Comparison of ENCODE assay signal across 8 mouse cellular contexts in genomic region chr7:80688556-80689220, GRCm38 (mm10). TPM values are rescaled to one million over a fixed set of nuclear protein-coding genes. Genes with fewer than 3 reads are reported as not detected.
A peak's percentile ranks its signal among the peaks of the same experiment; 100 is the strongest.
DNase-seq lines count a peak whose midpoint lies in the region; ATAC-seq and TF ChIP-seq lines count a peak whose summit lies in the region.

Gene Crtc3, minus strand, starts transcription at chr7:80688877.

- H3K4me1 ChIP-seq in G1E (ENCODE audit: insufficient read depth, low read depth, low read length), result peaks cover 56% of the 10 kb centered on the region
- H3K4me1 ChIP-seq in forebrain, postnatal 0 days (ENCODE audit: insufficient read depth), result peaks cover 12% of the 10 kb centered on the region
- H3K4me1 ChIP-seq in lung, embryonic 14.5 days (ENCODE audit: insufficient read depth), result no peaks in the 10 kb centered on the region

- H3K27ac ChIP-seq in forebrain, postnatal 0 days (ENCODE audit: low read depth, low read length), result peak within 1 kb of the TSS; percentile 97
- H3K27ac ChIP-seq in lung, embryonic 14.5 days (ENCODE audit: low read depth), result peak within 1 kb of the TSS; percentile 96

- no peaks in the 10 kb centered on the region for H3K27me3 ChIP-seq in G1E (ENCODE audit: insufficient read depth, low read length)
- no peaks in the 10 kb centered on the region for H3K27me3 ChIP-seq in forebrain, postnatal 0 days (ENCODE audit: insufficient read depth, low read length)
- H3K27me3 ChIP-seq in lung, embryonic 14.5 days (ENCODE audit: insufficient read depth, low read length), result no peaks in the 10 kb centered on the region

- H3K9ac ChIP-seq in forebrain, postnatal 0 days, result peak within 1 kb of the TSS; percentile 93
- H3K9ac ChIP-seq in lung, embryonic 14.5 days, result peak within 1 kb of the TSS; percentile 94

- no peak for TF ChIP-seq CTCF in G1E (IDR thresholded peaks at IDR 0.05; ENCODE audit: low read depth, low read length)
- TF ChIP-seq CTCF in forebrain, postnatal 0 days (IDR thresholded peaks at IDR 0.05; ENCODE audit: low read depth), result no peak
- TF ChIP-seq CTCF in lung, embryonic 14.5 days (IDR thresholded peaks at IDR 0.05; ENCODE audit: low read depth), result no peak

- peak within 1 kb of the TSS; percentile 69 for H3K4me2 ChIP-seq in forebrain, postnatal 0 days (ENCODE audit: low read depth)
- H3K4me2 ChIP-seq in lung, embryonic 14.5 days, result peak within 1 kb of the TSS; percentile 76

- H3K36me3 ChIP-seq in G1E (replicated peaks), result peaks cover 12% of the 10 kb centered on the region
- H3K36me3 ChIP-seq in forebrain, postnatal 0 days (ENCODE audit: insufficient read depth), result no peaks in the 10 kb centered on the region
- H3K36me3 ChIP-seq in lung, embryonic 14.5 days (ENCODE audit: insufficient read depth), result no peaks in the 10 kb centered on the region

- peak; percentile 93 for DNase-seq in G1E (ENCODE audit: low spot score)
- DNase-seq in cerebellum, adult 18-20 months, result peak; percentile 70 to 86
- DNase-seq in forebrain, postnatal 0 days, result peak; percentile 74
- DNase-seq in heart, postnatal 25 days (ENCODE audit: low spot score), result peak; percentile 65
- peak; percentile 52 to 57 for DNase-seq in layer of hippocampus, adult 18-20 months (ENCODE audit: low spot score in 2 of 2)
- peak; percentile 86 for DNase-seq in lung, embryonic 14.5 days
- peak; percentile 73 for DNase-seq in testis, postnatal 14 days (ENCODE audit: low spot score)

- no peak for ATAC-seq in G1E (ENCODE audit: extremely low read depth, insufficient number of reproducible peaks, low FRiP score, poor library complexity, severe bottlenecking)
- ATAC-seq in forebrain, postnatal 0 days, result peak; percentile 65
- peak; percentile 88 for ATAC-seq in lung, embryonic 14.5 days (ENCODE audit: insufficient read depth)
- ATAC-seq in neutrophil, adult 5-6 weeks (ENCODE audit: extremely low read depth, insufficient number of reproducible peaks, low FRiP score, poor library complexity, severe bottlenecking), result peak; percentile 56

- H3K4me3 ChIP-seq in G1E (ENCODE audit: low read depth, low read length), result peak within 1 kb of the TSS; percentile 94
- peak within 1 kb of the TSS; percentile 80 for H3K4me3 ChIP-seq in forebrain, postnatal 0 days (ENCODE audit: low read depth, low read length)
- H3K4me3 ChIP-seq in lung, embryonic 14.5 days (ENCODE audit: low read depth, low read length), result peak within 1 kb of the TSS; percentile 85

- intact Hi-C loops in heart, postnatal 25 days (cut with DNase I), result loop anchor here (5.0 to 10.0 kb wide), 2 partner anchors 56 to 304 kb away; partner anchors contain the start of gene Fes

- under 1% methylated on average over 68 of the region's 83 CpGs for WGBS in forebrain, postnatal 0 days
- under 1% methylated on average over 73 of the region's 83 CpGs for WGBS in lung, embryonic 14.5 days

- no peaks in the 10 kb centered on the region for H3K9me3 ChIP-seq in G1E (replicated peaks)
- no peaks in the 10 kb centered on the region for H3K9me3 ChIP-seq in forebrain, postnatal 0 days (ENCODE audit: low read length)
- no peaks in the 10 kb centered on the region for H3K9me3 ChIP-seq in lung, embryonic 14.5 days (ENCODE audit: low read depth, low read length)

RNA-seq across cellular contexts. Expression of gene Crtc3, which starts in this region (rescaled TPM):
- total RNA-seq in G1E (2014; fragmentation: Nextera tagmentation) (71.9 and 98.5 TPM in 2 replicates), G1E (2017) (12.3 and 13.6 TPM in 2 replicates)
- polyA plus RNA-seq in G1E (2012), result 25.6 and 34.4 TPM in 2 replicates
- total RNA-seq in forebrain, postnatal 0 days (2014; rRNA removed), result 14.8 and 17.8 TPM in 2 replicates
- polyA plus RNA-seq in forebrain, postnatal 0 days (2015; fragmentation: Nextera tagmentation; extraction: Ambion mirVana), result 10.6 and 14.2 TPM in 2 replicates
- total RNA-seq in heart, postnatal 25 days (2021), result 10 to 100 TPM; 14.3 to 15.7 TPM
- total RNA-seq in layer of hippocampus, adult 18-20 months (2021), result 10 to 100 TPM; 20.2 to 20.8 TPM
- polyA plus RNA-seq in lung, embryonic 14.5 days (2014; fragmentation: Nextera tagmentation; extraction: Ambion mirVana), result 27.5 and 28.0 TPM in 2 replicates
- 34.3 and 36.6 TPM in 2 replicates for total RNA-seq in neutrophil, adult 5-6 weeks (2017)
